Mouse (Mus musculus): Measurements from ENCODE around the gene Col6a1.

Col6a1 gene

DNA sequence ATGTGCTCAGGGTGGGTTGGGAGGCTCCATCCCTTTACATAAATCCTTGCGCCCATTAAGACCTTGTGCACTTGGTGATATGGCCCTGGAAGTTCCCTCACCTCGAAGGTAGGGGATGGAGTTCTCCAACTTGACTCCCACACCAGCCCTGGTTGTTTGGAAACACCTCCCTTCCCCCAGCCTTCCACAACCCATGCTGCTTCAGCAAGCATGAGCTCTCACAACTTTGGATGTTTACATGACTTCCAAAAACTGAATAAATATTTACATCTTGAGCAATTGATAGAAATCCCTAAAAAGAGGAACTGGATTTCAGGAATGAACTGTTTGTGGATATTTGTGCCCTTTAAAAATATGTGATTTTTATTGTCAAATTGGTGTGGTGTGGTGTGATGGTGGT, 50.7 kb downstream of the Col6a1 start:
- DNase-seq, result no peak

DNA sequence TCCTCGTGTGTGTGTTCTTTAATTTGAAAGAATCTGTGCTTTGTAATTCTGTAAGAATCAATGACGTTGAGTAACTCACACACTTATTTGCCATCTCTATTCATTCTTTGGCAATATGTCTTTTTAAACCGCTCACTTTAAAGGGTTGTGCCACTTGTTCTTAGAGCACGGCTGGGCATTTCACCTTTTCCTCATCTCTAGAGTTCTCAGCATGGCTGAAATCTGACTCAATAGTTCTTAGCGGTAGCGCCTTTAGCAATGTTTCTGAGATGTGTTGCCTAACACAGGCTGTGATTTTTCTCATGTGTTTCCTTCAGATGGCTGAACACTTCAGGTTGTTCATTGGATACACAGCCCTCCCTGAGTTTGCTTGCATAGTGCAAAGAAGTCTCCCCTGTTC, 51.4 kb downstream of the Col6a1 start:
- DNase-seq, result no peak

DNA sequence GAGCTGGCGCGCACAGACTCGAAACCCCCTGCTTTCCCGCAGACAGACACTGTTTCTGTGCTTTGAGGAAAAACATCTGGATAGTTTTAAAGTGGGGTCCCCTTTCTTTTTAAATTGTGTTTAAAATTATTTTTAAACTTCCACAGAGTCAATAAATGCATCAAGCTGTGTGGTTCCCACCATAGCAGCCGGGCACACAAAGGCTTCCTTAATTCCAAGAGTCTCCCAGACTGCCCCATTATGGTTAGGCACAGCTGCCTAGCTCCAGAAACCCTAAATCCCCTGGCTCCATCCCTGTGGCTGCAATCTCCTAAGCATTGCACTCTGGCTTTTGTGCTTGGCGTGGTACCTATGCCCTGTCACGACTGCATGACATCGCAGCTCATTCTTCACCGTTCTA, 54.0 kb downstream of the Col6a1 start:
- no peak for DNase-seq

DNA sequence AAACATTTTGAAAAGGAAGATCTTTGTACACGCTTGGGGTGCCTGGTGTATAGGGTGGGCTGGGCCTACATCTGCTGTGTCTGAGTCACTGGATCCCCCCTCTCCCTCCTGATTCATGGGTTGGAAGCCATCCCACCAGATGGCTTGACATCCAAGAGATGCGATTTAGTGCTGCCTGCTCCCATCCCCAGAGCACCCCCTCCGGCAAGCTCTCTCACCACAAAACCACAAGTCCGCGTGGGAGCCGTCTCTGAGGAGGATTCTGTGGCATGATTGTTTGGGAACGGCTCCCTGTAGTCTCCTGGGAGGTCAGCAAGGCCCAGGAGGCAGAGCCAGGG, 57.1 kb downstream of the Col6a1 start:
- DNase-seq, result no peak

DNA sequence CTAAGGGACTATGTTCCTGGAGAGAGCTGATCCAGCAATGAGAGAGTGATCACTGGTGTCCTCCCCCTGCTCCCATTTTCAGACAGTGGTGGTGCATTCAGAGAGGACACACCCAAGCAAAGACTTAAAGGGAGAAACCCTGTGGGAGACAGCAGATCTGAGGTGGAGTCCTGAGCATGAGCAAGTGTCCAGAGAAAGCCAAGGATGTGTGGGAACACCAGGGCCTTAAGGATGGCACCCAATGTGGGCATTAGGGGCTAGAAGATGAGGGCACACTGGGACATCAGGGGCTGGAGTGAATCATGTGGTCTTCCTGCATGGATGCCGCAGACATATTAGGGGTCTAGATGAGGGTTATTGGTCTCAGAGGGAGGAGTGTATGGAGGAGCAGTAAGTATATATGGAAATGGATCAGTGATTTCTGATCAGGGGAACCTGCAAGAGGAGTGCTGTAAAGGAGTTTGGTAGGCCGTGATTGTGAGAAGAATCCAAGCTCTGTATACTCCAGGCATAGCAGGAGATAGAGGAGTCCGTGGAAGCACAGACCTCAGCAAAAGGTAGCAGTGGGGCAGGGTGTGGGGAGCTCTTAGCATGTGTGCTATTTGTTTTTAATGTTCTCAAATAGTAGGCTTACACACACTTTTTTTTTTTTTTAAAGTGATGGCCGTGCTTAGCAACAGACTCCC, 57.6 kb downstream of the Col6a1 start:
- no peak for DNase-seq

DNA sequence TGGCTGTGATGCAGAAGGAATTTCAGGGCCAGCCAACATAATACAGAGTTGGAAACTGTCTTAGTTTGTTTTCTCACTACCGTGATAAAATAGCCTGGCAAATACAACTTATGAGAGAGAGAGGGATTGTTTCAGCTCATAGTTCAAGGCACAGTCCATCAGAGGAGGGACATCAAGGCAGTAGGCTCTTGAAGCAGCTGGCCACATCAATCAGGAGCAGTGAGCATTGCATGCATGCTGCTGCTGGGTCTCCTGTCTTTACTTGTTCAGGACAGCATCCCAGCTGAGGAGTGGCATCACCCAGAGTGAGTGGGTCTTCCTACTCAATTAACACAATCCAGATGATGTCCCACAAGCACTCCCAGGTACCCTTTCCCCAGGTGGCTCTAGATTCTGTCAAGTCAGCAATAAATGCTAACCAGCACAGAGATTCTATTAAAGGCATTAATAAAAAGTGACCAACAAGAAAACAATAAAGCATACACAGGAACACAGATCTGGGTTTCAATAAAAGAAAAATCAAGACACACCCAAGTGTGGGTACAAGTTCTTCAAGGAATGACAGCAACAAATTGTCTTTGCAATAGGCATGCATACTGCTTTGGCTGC, 58.7 kb downstream of the Col6a1 start:
- DNase-seq, result no peak

DNA sequence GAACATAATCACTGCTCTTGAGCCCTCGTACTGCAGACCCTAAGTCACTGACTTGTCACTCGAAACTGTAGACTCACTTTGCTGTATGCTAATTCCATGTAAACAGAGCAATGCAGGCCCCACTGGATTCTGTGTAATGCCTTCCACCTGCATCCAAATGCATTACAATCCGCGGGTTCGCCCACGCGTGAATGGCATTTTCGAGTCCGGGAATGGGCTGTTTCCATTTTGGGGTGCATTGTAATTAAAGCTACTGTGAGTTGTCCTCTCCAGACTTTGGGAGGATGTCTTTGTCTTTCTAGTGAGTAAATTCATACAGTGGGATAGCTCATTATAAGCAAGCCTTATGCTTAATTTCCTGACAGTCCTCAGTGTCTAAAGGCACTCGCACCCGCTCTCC, 60.4 kb downstream of the Col6a1 start:
- DNase-seq, result no peak

DNA sequence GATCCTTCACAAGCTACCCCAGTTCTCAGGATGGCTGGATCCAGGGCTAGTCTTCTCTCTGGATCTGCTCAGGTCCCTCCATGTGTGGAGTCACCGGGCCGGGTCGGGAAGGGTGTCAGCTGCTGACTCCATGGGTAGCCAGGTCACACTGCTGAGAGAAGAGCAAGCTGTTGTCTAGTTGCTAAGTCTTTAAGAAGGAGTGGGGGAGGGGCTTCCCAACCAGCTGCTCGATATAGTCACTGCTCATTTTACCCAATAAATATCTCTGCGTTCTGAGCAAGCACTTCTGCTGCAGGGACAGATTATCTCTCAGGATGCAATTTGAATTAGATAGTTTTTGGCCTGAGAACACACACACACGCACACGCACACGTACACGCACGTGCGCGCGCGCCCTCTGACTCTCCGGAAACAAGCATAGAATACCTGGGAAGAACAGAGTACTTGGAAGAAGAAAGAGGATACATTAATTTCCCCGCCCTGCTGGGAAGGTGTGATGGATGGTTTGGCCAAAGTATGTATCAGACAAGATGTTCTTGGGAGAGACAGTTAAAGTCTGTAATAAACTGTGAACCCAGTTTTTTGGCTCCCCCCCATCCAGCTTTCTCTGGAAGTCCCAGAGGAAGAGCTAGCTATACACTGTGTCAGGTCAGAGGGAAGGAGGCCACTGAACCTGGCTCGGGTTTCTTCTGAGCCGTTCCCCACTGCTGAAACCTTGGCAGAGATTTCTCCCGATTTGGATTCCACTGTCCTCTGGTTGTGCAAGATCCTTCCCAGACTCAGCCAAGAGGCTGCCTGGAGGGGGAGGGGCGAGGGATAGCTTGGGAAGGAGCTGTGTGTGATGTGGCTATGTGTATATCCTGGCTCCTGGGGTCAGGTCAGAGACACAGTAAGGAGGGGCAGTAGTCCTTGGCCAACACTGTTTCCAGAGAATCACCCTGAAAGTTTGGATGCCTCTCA, 61.5 kb downstream of the Col6a1 start:
- DNase-seq, result peak; percentile 70
